Mouse (Mus musculus): ENCODE measurements around the gene Ifitm3.
A peak's percentile ranks its signal among the peaks of the same experiment; 100 is the strongest.
"Not testable (repeated sequence)": the region's sequence is repeated elsewhere in the genome, so short reads cannot be mapped to it uniquely, and the experiment has no call there.

Gene Ifitm3

GRCm38 (mm10) chr7:141000881-141001708 is 9.5 kb downstream of the Ifitm3 start:
- peak; percentile 95 for DNase-seq (ENCODE audit: low read depth, low spot score)

GRCm38 (mm10) chr7:140998853-140999700 is 11.5 kb downstream of the Ifitm3 start:
- DNase-seq (ENCODE audit: low read depth, low spot score) = peak; percentile 92

- peak; percentile 80 for DNase-seq (ENCODE audit: low read depth, low spot score)
Measured at GRCm38 (mm10) chr7:140997817-140998216, 12.8 kb downstream of the Ifitm3 start.

GRCm38 (mm10) chr7:140991117-140991689 is 19.4 kb downstream of the Ifitm3 start:
- no peak for DNase-seq (ENCODE audit: low read depth, low spot score)

GRCm38 (mm10) chr7:140990622-140991021 is 19.9 kb downstream of the Ifitm3 start:
- DNase-seq (ENCODE audit: low read depth, low spot score) = no peak

GRCm38 (mm10) chr7:140990185-140990584 is 20.4 kb downstream of the Ifitm3 start:
- DNase-seq (ENCODE audit: low read depth, low spot score) = no peak

- no peak for DNase-seq (ENCODE audit: low read depth, low spot score)
Measured at GRCm38 (mm10) chr7:140989022-140989421, 21.5 kb downstream of the Ifitm3 start.

GRCm38 (mm10) chr7:140987182-140988138 is 23.1 kb downstream of the Ifitm3 start:
- DNase-seq (ENCODE audit: low read depth, low spot score) = peak; percentile 86

- DNase-seq (ENCODE audit: low read depth, low spot score) = no peak
Measured at GRCm38 (mm10) chr7:140982971-140983370, 27.6 kb downstream of the Ifitm3 start.

- no peak for DNase-seq (ENCODE audit: low read depth, low spot score)
Measured at GRCm38 (mm10) chr7:140981704-140982103, 28.9 kb downstream of the Ifitm3 start.

- not testable (repeated sequence) for DNase-seq (ENCODE audit: low read depth, low spot score)
Measured at GRCm38 (mm10) chr7:140976720-140977119, 33.9 kb downstream of the Ifitm3 start.

GRCm38 (mm10) chr7:140975465-140975864 is 35.1 kb downstream of the Ifitm3 start:
- no peak for DNase-seq (ENCODE audit: low read depth, low spot score)

- DNase-seq (ENCODE audit: low read depth, low spot score) = no peak
Measured at GRCm38 (mm10) chr7:140974940-140975339, 35.6 kb downstream of the Ifitm3 start.

GRCm38 (mm10) chr7:140973396-140974165 is 37.0 kb downstream of the Ifitm3 start:
- no peak for DNase-seq (ENCODE audit: low read depth, low spot score)

- DNase-seq (ENCODE audit: low read depth, low spot score) = peak; percentile 36
Measured at GRCm38 (mm10) chr7:140971479-140972171, 38.9 kb downstream of the Ifitm3 start.

- no peak for DNase-seq (ENCODE audit: low read depth, low spot score)
Measured at GRCm38 (mm10) chr7:140970931-140971330, 39.6 kb downstream of the Ifitm3 start.

- DNase-seq (ENCODE audit: low read depth, low spot score) = not testable (repeated sequence)
Measured at GRCm38 (mm10) chr7:140968710-140969109, 41.9 kb downstream of the Ifitm3 start.

- DNase-seq (ENCODE audit: low read depth, low spot score) = no peak
Measured at GRCm38 (mm10) chr7:140967862-140968591, 42.5 kb downstream of the Ifitm3 start.

GRCm38 (mm10) chr7:140966921-140967320 is 43.6 kb downstream of the Ifitm3 start, which contains the start of gene Ifitm1:
TSS of gene Ifitm1 (plus strand) at chr7:140967221.
- no peak for DNase-seq (ENCODE audit: low read depth, low spot score)

Data from A20 (cell line).